Mouse (Mus musculus) olfactory bulb, adult 2 months (tissue): ENCODE measurements around the gene Frmd4a. TPM values are rescaled to one million over a fixed set of nuclear protein-coding genes. Genes with fewer than 3 reads are reported as not detected.

Source experiments
- H3K27ac ChIP-seq: fragments of 200-500 bp; 2 replicates; pipeline ENCODE4 v1.5.1; 2012; ENCODE audit warnings: low read depth, low read length; ENCODE audit not compliant: insufficient read depth
- H3K4me1 ChIP-seq: fragments of 200-500 bp; 2 replicates; pipeline ENCODE4 v1.6.1; 2012; ENCODE audit warnings: low read length; ENCODE audit not compliant: control insufficient read depth, insufficient read depth
- H3K4me3 ChIP-seq: fragments of 200-500 bp; 2 replicates; pipeline ENCODE4 v1.5.1; 2012; ENCODE audit warnings: mild to moderate bottlenecking, low read depth, low read length, moderate library complexity; ENCODE audit not compliant: insufficient read depth
- CTCF ChIP-seq: fragments of 200-500 bp; IDR thresholded peaks from 2 replicates; pipeline ENCODE4 v1.5.1; 2012; ENCODE audit warnings: low read depth, mild to moderate bottlenecking, low read length, moderate library complexity; ENCODE audit not compliant: insufficient read depth
- POLR2A ChIP-seq: fragments of 200-500 bp; IDR thresholded peaks from 2 replicates; pipeline ENCODE4 v1.6.1; 2012; ENCODE audit warnings: mild to moderate bottlenecking, low read depth, low read length, moderate library complexity; ENCODE audit not compliant: insufficient read depth
- WGBS: fragments of 180-500 bp; shearing (Covaris S2); methylation state at CpG from one replicate; pipeline ENCODE4 v1.1.7; 2018; 5-methylcytosine and 5-hydroxymethylcytosine counted together
- polyA plus RNA-seq: library from polyadenylated mRNA; stranded (reverse); fragments of >200 nt; gene quantifications from 2 replicates; pipeline ENCODE4 v1.2.4, GENCODE M21; 2012; ENCODE audit warnings: low replicate concordance; ENCODE audit not compliant: missing spikeins, insufficient read depth, insufficient read length

Gene Frmd4a
- polyA plus RNA-seq, 1 experiment, result not detected

GRCm38 (mm10) chr2:4368544-4368943 lies 351.0 kb downstream of the Frmd4a start:
- no peaks in the 10 kb centered on the region for H3K4me1 ChIP-seq
- H3K27ac ChIP-seq, result no peak overlapping the region
- no peak overlapping the region for H3K4me3 ChIP-seq
- TF ChIP-seq CTCF (no peak), POLR2A (no peak)
- WGBS, result 72% methylated on average over 6 of the region's 6 CpGs

- Histone ChIP-seq H3K4me3 (no peak overlapping the region), H3K27ac (no peak overlapping the region), H3K4me1 (no peaks in the 10 kb centered on the region)
- TF ChIP-seq POLR2A, result no peak
- no peak for TF ChIP-seq CTCF
- 81% methylated on average over 7 of the region's 7 CpGs for WGBS
Observed at GRCm38 (mm10) chr2:4370499-4370898, 353.0 kb downstream of the Frmd4a start.

GRCm38 (mm10) chr2:4371341-4371740 lies 353.8 kb downstream of the Frmd4a start:
- no peak overlapping the region for H3K27ac ChIP-seq
- TF ChIP-seq POLR2A, result no peak
- WGBS, result 96% methylated on average over 1 of the region's 1 CpGs

GRCm38 (mm10) chr2:4378844-4379243 lies 361.3 kb downstream of the Frmd4a start:
- Histone ChIP-seq H3K4me1 (no peaks in the 10 kb centered on the region), H3K4me3 (no peak overlapping the region), H3K27ac (no peak overlapping the region)
- 90% methylated on average over 3 of the region's 3 CpGs for WGBS
- TF ChIP-seq CTCF (no peak), POLR2A (no peak)

More at GRCm38 (mm10) chr2:4371341-4371740, 353.8 kb downstream of the Frmd4a start:
- H3K4me3 ChIP-seq, result no peak overlapping the region
- H3K4me1 ChIP-seq, result no peaks in the 10 kb centered on the region

DNA sequence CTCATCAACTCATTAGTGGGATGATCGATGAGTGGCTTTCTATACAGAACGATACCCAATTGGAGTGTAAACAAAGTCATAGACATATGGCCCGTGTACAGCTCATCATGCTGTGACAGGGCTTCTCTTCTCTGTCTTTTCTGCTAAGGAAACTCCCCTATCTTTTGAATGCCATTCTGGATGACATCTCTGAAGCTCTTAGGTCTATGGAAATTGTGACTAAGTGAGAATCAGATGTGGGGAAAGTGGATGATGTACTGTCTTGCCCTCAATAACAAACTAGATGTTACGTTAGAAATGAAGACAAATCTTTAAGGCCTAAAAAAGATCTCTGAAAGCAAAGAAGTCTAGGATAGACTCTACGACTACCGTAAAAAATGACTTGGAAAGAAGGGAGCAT lies 362.9 kb downstream of the Frmd4a start:
- Histone ChIP-seq H3K27ac (no peak overlapping the region), H3K4me1 (peaks cover 4% of the 10 kb centered on the region; the same call in 1 of the 2 replicates), H3K4me3 (no peak overlapping the region)
- WGBS, result 88% methylated on average over 6 of the region's 6 CpGs
- no peak for TF ChIP-seq POLR2A
- no peak for TF ChIP-seq CTCF

DNA sequence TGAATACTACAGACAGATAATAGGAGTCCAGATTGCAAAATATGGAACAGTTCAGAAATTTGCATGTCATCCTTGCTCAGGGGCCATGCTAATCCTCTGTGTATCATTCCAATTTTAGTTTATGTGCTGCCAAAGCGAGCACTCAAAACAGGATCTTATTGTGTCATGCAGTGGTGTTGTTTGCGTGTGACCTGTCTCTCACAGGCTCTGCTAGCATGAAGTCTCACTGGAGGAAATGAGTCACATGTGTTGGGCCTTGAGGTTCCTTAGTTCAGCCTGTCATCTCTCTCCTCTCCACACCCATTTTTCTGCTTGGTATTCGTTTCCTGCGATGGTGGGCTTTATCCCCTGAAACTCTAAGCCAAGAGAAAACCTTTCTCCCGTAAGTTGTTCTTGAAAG lies 363.4 kb downstream of the Frmd4a start:
- TF ChIP-seq CTCF (no peak), POLR2A (no peak)
- H3K27ac ChIP-seq, result no peak overlapping the region
- no peak overlapping the region for H3K4me3 ChIP-seq
- peaks cover 4% of the 10 kb centered on the region; the same call in 1 of the 2 replicates for H3K4me1 ChIP-seq
- 87% methylated on average over 5 of the region's 5 CpGs for WGBS

DNA sequence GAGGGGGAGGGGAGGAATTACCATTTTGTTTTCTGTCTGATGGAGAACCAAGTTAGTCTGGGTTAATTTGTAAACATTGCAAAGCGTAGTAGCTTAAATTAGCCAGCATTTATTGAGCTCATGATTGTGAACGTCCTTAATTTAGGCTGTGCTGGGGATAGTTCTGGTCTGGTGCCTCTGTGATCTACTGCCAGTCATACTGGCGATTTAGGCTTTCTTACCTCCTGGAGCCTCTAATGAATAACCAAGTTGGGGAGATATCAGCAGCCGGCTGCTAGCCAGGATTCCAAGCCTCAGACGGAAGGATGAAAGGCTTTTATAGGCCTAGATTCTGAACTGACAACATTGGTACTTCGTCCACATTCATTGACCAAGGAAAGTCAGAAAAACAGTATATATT lies 369.0 kb downstream of the Frmd4a start:
- Histone ChIP-seq H3K4me3 (no peak overlapping the region), H3K27ac (no peak overlapping the region), H3K4me1 (peaks cover 6% of the 10 kb centered on the region; the same call in 1 of the 2 replicates)
- 54% methylated on average over 6 of the region's 6 CpGs for WGBS
- TF ChIP-seq POLR2A (no peak), CTCF (no peak)

GRCm38 (mm10) chr2:4389330-4389729 lies 371.8 kb downstream of the Frmd4a start:
- no peak overlapping the region for H3K4me3 ChIP-seq
- no peak overlapping the region for H3K27ac ChIP-seq
- H3K4me1 ChIP-seq, result peaks cover 9% of the 10 kb centered on the region; the same call in 1 of the 2 replicates
- TF ChIP-seq CTCF (no peak), POLR2A (no peak)
- 57% methylated on average over 6 of the region's 6 CpGs for WGBS

GRCm38 (mm10) chr2:4391091-4391490 lies 373.6 kb downstream of the Frmd4a start:
- 93% methylated on average over 4 of the region's 4 CpGs for WGBS
- Histone ChIP-seq H3K27ac (no peak overlapping the region), H3K4me1 (peaks cover 5% of the 10 kb centered on the region; the same call in 1 of the 2 replicates), H3K4me3 (no peak overlapping the region)
- no peak for TF ChIP-seq POLR2A
- no peak for TF ChIP-seq CTCF

GRCm38 (mm10) chr2:4391678-4392085 lies 374.2 kb downstream of the Frmd4a start:
- Histone ChIP-seq H3K4me3 (no peak overlapping the region), H3K27ac (no peak overlapping the region), H3K4me1 (peaks cover 5% of the 10 kb centered on the region; the same call in 1 of the 2 replicates)
- WGBS, result 43% methylated on average over 7 of the region's 7 CpGs
- TF ChIP-seq CTCF (no peak), POLR2A (no peak)
